Mouse (Mus musculus) lung, postnatal 0 days (tissue): Measurements from ENCODE around the gene Tpd52l2. TPM values are rescaled to one million over a fixed set of nuclear protein-coding genes. Genes with fewer than 3 reads are reported as not detected.

Experiments used
- ATAC-seq: fragments of 200-750 bp; cut with Nextera tagmentation; 2 replicates; pipeline ENCODE4 v1.8.0; 2017; ENCODE audit warnings: moderate library complexity
- DNase-seq: peaks from one replicate; pipeline ENCODE4 v3.0.0-alpha.2; 2016; ENCODE audit warnings: low spot score
- H3K27ac ChIP-seq: fragments of 300-500 bp; sonication (generic); 2 replicates; pipeline ENCODE4 v1.5.1; 2014; ENCODE audit warnings: antibody characterized with exemption, mild to moderate bottlenecking, low read length, mixed read lengths
- H3K27me3 ChIP-seq: fragments of 300-500 bp; sonication (generic); replicated peaks from 2 replicates; pipeline ENCODE4 v1.6.1; 2014; ENCODE audit warnings: low read length, mixed read lengths; ENCODE audit not compliant: insufficient read depth
- H3K36me3 ChIP-seq: fragments of 300-500 bp; sonication (generic); 2 replicates; pipeline ENCODE4 v1.6.1; 2014; ENCODE audit warnings: low read length, mixed read lengths; ENCODE audit not compliant: insufficient read depth
- H3K4me1 ChIP-seq: fragments of 300-500 bp; sonication (generic); 2 replicates; pipeline ENCODE4 v1.6.1; 2014; ENCODE audit warnings: antibody characterized with exemption, low read depth, low read length, mixed read lengths; ENCODE audit not compliant: insufficient read depth
- H3K4me2 ChIP-seq: fragments of 300-500 bp; sonication (generic); replicated peaks from 2 replicates; pipeline ENCODE4 v1.6.1; 2014; ENCODE audit warnings: low read depth, mild to moderate bottlenecking, low read length, moderate library complexity, mixed read lengths
- H3K4me3 ChIP-seq: fragments of 300-500 bp; sonication (generic); 2 replicates; pipeline ENCODE4 v1.5.1; 2014; ENCODE audit warnings: low read depth, low read length
- H3K9ac ChIP-seq: fragments of 300-500 bp; sonication (generic); replicated peaks from 2 replicates; pipeline ENCODE4 v1.6.1; 2014; ENCODE audit warnings: low read depth, mild to moderate bottlenecking
- H3K9me3 ChIP-seq: fragments of 300-500 bp; sonication (generic); 2 replicates; pipeline ENCODE4 v1.6.1; 2016; ENCODE audit warnings: low read length, mixed read lengths
- CTCF ChIP-seq: IDR thresholded peaks from 2 replicates; pipeline ENCODE4 v1.5.1; 2016; ENCODE audit warnings: antibody characterized with exemption, mild to moderate bottlenecking
- EP300 ChIP-seq: IDR thresholded peaks from 2 replicates; pipeline ENCODE4 v1.6.1; 2016; ENCODE audit warnings: antibody characterized with exemption, mild to moderate bottlenecking, control low read depth
- WGBS: fragments of 180-500 bp; shearing (Covaris S2); extraction: QIAGEN DNeasy Blood & Tissue Kit; methylation state at CpG from one replicate; pipeline ENCODE4 v1.1.7; 2014; 5-methylcytosine and 5-hydroxymethylcytosine counted together
- polyA plus RNA-seq: library from polyadenylated mRNA; unstranded; fragments of >200 nt; fragmentation: Nextera tagmentation; extraction: Ambion mirVana; gene quantifications from 2 replicates; pipeline ENCODE4 v1.2.1, GENCODE M21; 2015

Tpd52l2 gene
- polyA plus RNA-seq, 1 experiment from 2014 or later = 135 TPM

DNA sequence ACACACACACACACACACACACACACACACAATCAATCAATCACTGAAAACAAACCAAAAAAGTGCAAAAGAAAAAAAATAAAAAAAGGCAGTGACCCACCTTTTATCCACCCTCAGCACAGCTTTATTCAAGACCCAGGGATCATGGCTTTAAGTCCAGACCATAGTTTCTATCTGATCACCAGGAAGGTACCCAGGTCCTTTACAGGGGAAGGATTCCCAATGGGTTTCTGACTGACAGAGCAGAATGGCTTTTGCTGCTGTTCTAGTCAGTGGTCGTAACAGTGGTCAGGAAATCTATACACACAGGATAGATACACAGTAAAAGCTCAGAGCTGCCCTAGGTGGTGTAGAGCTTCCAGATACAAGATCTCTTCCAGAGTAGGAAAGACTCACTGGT, 11.2 kb upstream of the Tpd52l2 start:
- H3K27me3 ChIP-seq = no peaks in the 10 kb centered on the region
- DNase-seq (no peak), ATAC-seq (no peak)
- H3K36me3 ChIP-seq = no peaks in the 10 kb centered on the region
- 34% methylated on average over 1 of the region's 1 CpGs for WGBS
- no peak overlapping the region for H3K4me3 ChIP-seq
- H3K9ac ChIP-seq = no peak overlapping the region
- no peaks in the 10 kb centered on the region for H3K9me3 ChIP-seq
- peaks cover 4% of the 10 kb centered on the region for H3K4me1 ChIP-seq
- no peak overlapping the region for H3K27ac ChIP-seq
- no peak overlapping the region for H3K4me2 ChIP-seq
- TF ChIP-seq CTCF (no peak), EP300 (no peak)

DNA sequence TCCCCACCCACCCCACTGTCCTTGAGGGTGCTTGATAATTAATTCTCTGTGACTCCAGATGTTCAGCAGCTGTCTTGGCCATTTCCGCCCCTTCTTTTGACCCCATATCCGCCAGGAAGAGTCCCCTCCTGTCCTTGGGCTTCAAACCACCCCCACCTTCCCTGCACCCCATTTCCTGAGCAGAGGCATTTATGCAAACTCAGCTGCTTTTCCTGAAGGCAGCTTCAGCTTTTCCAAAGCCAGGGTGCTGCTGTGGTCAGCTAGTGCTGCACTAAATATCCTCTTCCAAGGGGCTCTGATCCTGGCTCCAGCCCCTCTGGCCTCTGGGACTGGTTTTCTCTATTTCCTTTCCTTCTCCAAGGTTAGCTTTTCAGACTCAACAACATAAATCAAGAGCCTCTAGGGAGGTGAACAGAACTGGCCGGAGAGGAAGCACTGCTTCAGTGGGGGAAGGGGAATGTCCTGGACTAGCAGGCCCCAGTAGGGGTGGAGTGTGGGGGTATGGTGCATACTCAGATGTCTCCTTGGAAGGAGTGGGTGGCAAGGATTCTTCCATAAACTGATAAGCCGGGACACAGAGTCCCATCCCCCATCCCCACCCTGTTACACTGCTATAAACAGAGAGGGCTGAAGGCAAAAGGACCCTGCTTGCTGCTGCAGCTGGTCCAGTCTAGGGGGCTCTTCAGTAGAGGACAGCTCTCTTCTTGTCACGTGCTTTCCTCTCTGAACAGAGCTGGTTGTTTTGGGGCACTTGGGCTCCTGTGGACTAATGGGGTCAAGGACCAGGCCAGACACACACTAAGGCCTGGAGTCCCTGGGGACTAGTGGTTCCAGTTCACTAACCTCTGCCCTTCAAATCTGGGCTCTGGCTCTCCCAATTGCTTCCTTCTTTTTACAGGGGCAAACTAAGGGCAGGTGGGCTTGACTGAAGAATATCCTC, 9.3 kb upstream of the Tpd52l2 start:
- peak overlapping the region; percentile 77 for H3K27ac ChIP-seq
- DNase-seq (peak; percentile 74), ATAC-seq (peak; percentile 87)
- no peak overlapping the region for H3K4me3 ChIP-seq
- no peak overlapping the region for H3K9ac ChIP-seq
- no peaks in the 10 kb centered on the region for H3K36me3 ChIP-seq
- TF ChIP-seq CTCF (no peak), EP300 (peak; percentile 61)
- no peaks in the 10 kb centered on the region for H3K9me3 ChIP-seq
- no peaks in the 10 kb centered on the region for H3K27me3 ChIP-seq
- 18% methylated on average over 5 of the region's 5 CpGs for WGBS
- no peak overlapping the region for H3K4me2 ChIP-seq
- peaks cover 4% of the 10 kb centered on the region for H3K4me1 ChIP-seq

DNA sequence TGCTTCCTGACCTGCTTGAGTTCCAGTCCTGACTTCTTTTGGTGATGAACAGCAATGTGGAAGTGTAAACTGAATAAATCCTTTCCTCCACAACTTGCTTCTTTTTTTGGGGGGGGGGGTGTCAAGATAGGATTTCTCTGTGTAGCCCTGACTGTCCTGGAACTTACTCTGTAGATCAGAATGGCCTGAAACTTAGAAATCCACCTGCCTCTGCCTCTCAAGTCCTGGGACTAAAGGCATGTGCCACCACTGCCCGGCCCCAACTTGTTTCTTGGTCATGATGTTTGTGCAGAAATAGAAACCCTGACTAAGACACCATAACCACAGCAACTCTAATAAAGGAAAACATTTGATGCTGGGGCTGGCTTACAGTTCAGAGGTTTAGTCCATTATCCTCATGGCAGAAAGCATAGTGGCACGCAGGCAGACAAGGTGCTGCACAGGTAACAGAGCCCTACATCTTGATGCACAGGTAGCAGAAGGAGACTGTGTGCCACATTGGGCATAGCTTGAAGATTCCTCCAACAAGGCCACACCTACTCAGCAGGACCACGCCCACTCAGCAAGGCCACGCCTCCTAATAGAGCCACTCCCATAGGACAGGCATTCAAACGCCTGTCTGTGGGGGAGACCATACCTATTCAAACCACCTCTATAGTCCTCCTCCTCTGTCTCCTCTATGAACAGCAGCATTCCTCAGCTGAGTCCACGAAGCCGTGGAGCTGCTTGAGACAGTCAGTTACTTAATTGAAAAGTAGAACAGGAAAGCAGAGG, 5.3 kb upstream of the Tpd52l2 start:
- DNase-seq (peak; percentile 36), ATAC-seq (no peak)
- Histone ChIP-seq H3K36me3 (no peaks in the 10 kb centered on the region), H3K9ac (no peak overlapping the region), H3K4me3 (no peak overlapping the region), H3K27me3 (no peaks in the 10 kb centered on the region), H3K27ac (no peak overlapping the region), H3K4me1 (peaks cover 4% of the 10 kb centered on the region; the same call in 1 of the 2 replicates), H3K4me2 (no peak overlapping the region), H3K9me3 (no peaks in the 10 kb centered on the region)
- 28% methylated on average over 7 of the region's 7 CpGs for WGBS
- TF ChIP-seq EP300 (no peak), CTCF (no peak)

DNA sequence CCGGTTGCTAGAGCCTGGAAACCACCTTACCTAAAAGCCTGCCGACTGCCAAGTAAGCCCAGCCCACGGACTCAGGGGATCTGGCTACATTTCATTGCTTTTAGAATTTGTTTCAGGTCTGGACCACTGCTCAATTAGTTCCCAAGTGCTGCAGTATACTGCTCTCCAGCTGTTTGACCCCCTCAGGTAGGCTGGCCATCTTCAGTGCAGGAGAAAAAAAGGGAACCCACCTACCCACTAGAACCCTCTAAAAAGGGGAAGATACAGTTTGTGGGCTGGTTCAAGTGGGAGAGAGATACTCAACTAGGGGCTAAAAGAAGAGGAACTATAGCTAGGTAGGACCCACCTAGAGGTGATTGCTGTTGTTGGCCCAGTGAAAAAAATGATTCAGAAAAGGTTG, 4.7 kb upstream of the Tpd52l2 start:
- Histone ChIP-seq H3K4me3 (no peak overlapping the region), H3K27me3 (no peaks in the 10 kb centered on the region), H3K4me2 (no peak overlapping the region), H3K27ac (no peak overlapping the region), H3K9me3 (no peaks in the 10 kb centered on the region), H3K9ac (no peak overlapping the region), H3K36me3 (no peaks in the 10 kb centered on the region), H3K4me1 (peaks cover 4% of the 10 kb centered on the region; the same call in 1 of the 2 replicates)
- DNase-seq (no peak), ATAC-seq (no peak)
- TF ChIP-seq EP300 (no peak), CTCF (no peak)
- WGBS = 50% methylated on average over 3 of the region's 3 CpGs

DNA sequence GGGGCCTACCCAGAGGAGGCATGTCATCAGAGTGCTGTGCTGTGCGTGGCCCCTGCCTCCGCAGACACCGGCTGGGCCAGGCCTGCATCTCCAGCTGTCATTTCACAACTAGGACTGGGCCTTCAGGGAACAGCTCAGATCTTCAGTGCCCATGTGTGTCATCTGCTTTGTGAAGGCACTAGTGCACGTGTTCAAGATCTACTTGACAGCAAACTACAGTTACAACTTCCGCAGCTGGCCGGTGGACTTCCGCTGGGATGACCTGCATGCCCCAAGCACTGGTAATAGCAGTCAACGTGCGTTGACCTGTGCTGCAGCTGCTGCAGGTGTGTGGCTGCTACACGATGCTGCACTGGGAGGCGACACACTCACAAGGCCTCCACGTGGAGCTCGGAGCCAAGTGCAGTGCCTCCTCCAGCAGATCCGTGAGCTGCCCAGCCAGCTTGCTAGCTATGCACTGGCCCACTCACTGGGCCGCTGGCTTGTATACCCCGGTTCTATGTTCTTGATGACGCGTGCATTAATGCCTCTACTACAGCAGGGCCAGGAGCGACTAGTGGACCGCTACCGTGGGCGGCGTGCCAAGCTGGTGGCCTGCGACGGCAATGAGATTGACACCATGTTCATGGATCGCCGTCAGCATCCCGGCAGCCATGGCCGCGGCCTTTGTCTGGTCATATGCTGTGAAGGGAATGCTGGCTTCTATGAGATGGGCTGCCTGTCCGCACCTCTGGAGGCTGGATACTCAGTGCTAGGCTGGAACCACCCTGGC, 3.6 kb upstream of the Tpd52l2 start, which contains the start of gene Abhd16b:
Abhd16b (plus strand) TSS at position 51 of the 772 bp plus-strand sequence.
- Histone ChIP-seq H3K4me2 (no peak within 1 kb of the TSS), H3K4me1 (peaks cover 3% of the 10 kb centered on the region; the same call in 1 of the 2 replicates), H3K9ac (no peak within 1 kb of the TSS), H3K27me3 (no peaks in the 10 kb centered on the region), H3K36me3 (no peaks in the 10 kb centered on the region), H3K27ac (no peak within 1 kb of the TSS), H3K4me3 (no peak within 1 kb of the TSS), H3K9me3 (no peaks in the 10 kb centered on the region)
- WGBS = 81% methylated on average over 31 of the region's 31 CpGs
- no peak for ATAC-seq
- TF ChIP-seq CTCF (no peak), EP300 (no peak)
- DNase-seq = no peak
